ENCODE assay signal across 8 mouse cellular contexts in genomic region chr3:101429982-101430754, GRCm38 (mm10). TPM values are rescaled to one million over a fixed set of nuclear protein-coding genes. Genes with fewer than 3 reads are reported as not detected.
A peak's percentile ranks its signal among the peaks of the same experiment; 100 is the strongest.
DNase-seq lines count a peak whose midpoint lies in the region; ATAC-seq lines count a peak whose summit lies in the region.
"Had no signal": no experiment of that assay in that cellular context is flagged by ENCODE, and none has a peak within 500 bp of the region (broad histone marks: within the 10 kb centered on the region; RNA-seq: fewer than 3 reads in every experiment).

No protein-coding gene starts in this region.

- intact Hi-C loops in heart, postnatal 25 days (cut with DNase I) = no loop called here

- H3K4me3 ChIP-seq in hindbrain, embryonic 14.5 days (replicated peaks; ENCODE audit: low read length) = no peak overlapping the region
- H3K4me3 ChIP-seq: embryonic facial prominence, embryonic 13.5 days had no signal

- no peak overlapping the region for H3K4me2 ChIP-seq in hindbrain, embryonic 14.5 days (replicated peaks)
- H3K4me2 ChIP-seq: embryonic facial prominence, embryonic 13.5 days had no signal

- no peaks in the 10 kb centered on the region for H3K27me3 ChIP-seq in hindbrain, embryonic 14.5 days (ENCODE audit: control insufficient read depth, insufficient read depth, low read length)
- H3K27me3 ChIP-seq: embryonic facial prominence, embryonic 13.5 days had no signal

- H3K36me3 ChIP-seq in hindbrain, embryonic 14.5 days (replicated peaks; ENCODE audit: control insufficient read depth, insufficient read depth) = peaks cover 47% of the 10 kb centered on the region

- 0 out of 2 replicates have a peak, but pooled peaks cover 2% of the 10 kb centered on the region for H3K4me1 ChIP-seq in hindbrain, embryonic 14.5 days (replicated peaks; ENCODE audit: control insufficient read depth, insufficient read depth, low read length)

- H3K9ac ChIP-seq in hindbrain, embryonic 14.5 days = no peak overlapping the region
- H3K9ac ChIP-seq: embryonic facial prominence, embryonic 13.5 days had no signal

- peak; percentile 30; the same call in 1 of the 2 replicates for ATAC-seq in erythroblast, adult 5-6 weeks (replicated peaks; ENCODE audit: low FRiP score, poor library complexity, severe bottlenecking)
- ATAC-seq in hindbrain, embryonic 14.5 days (ENCODE audit: low FRiP score) = no peak

- 84% methylated on average over 8 of the region's 8 CpGs for WGBS in hindbrain, embryonic 14.5 days

- peak; percentile 97 for DNase-seq in heart, adult 11 months
- DNase-seq in heart, postnatal 25 days (ENCODE audit: low spot score) = peak; percentile 19
- DNase-seq in lung, postnatal 14 days = peak; percentile 15
- no peak for DNase-seq in hindbrain, embryonic 14.5 days (ENCODE audit: low spot score)
- DNase-seq in cerebellum, postnatal 4 days (ENCODE audit: low spot score in 2 of 2) = no peak
- DNase-seq in cerebellum, adult 9-10 months = no peak

- H3K27ac ChIP-seq in hindbrain, embryonic 14.5 days = no peak overlapping the region
- H3K27ac ChIP-seq: embryonic facial prominence, embryonic 13.5 days had no signal

- no peaks in the 10 kb centered on the region for H3K9me3 ChIP-seq in hindbrain, embryonic 14.5 days (ENCODE audit: control insufficient read depth, low read length)
- H3K9me3 ChIP-seq: embryonic facial prominence, embryonic 13.5 days had no signal

RNA-seq across cellular contexts. Expression of gene Igsf3, which starts 53.3 kb away (rescaled TPM):
- total RNA-seq in erythroblast, adult 5-6 weeks (2015; ENCODE audit: low replicate concordance) = 0.84 and 0.96 TPM in 2 replicates
- 1.4 and 2.8 TPM in 2 replicates for total RNA-seq in erythroblast, adult 5-6 weeks (2017; ENCODE audit: low replicate concordance)
- 10 to 100 TPM; 11.6 to 12.5 TPM for total RNA-seq in heart, postnatal 25 days (2021)
- 48.8 and 51.7 TPM in 2 replicates for polyA plus RNA-seq in hindbrain, embryonic 14.5 days (2014; fragmentation: Nextera tagmentation; extraction: Ambion mirVana)

Comparison
In these comparisons a context has a peak if more than half of its experiments do, and no peak if none do; other contexts are left out.
1. DNase-seq: peak in heart, adult 11 months (single experiment), heart, postnatal 25 days (single experiment) and lung, postnatal 14 days (single experiment); none in hindbrain, embryonic 14.5 days (single experiment), cerebellum, postnatal 4 days (0 of 2) and cerebellum, adult 9-10 months (single experiment).